ENCODE assay signal across 24 mouse cellular contexts in genomic region chr2:101673547-101673946, GRCm38 (mm10). TPM values are rescaled to one million over a fixed set of nuclear protein-coding genes. Genes with fewer than 3 reads are reported as not detected.
DNase-seq lines count a peak whose midpoint lies in the region; TF ChIP-seq lines count a peak whose summit lies in the region.
"Had no signal": no experiment of that assay in that cellular context is flagged by ENCODE, and none has a peak within 500 bp of the region (broad histone marks: within the 10 kb centered on the region; RNA-seq: fewer than 3 reads in every experiment).

No protein-coding gene starts in this region.

- intact Hi-C loops in heart, postnatal 36 days (cut with DNase I), result no loop called here

- no peak overlapping the region for H3K4me3 ChIP-seq in layer of hippocampus, adult 2 months
- H3K4me3 ChIP-seq: forebrain, embryonic 10.5 days; forebrain, embryonic 13.5 days; hindbrain, embryonic 10.5 days; hindbrain, embryonic 13.5 days; intestine, embryonic 15.5 days had no signal

- no peak for TF ChIP-seq CTCF in layer of hippocampus, adult 2 months (conservative IDR thresholded peaks at IDR 0.05)

- H3K27ac ChIP-seq in layer of hippocampus, adult 2 months, result no peak overlapping the region
- H3K27ac ChIP-seq: forebrain, embryonic 10.5 days; forebrain, embryonic 13.5 days; hindbrain, embryonic 10.5 days; hindbrain, embryonic 13.5 days; intestine, embryonic 15.5 days had no signal

- peak; percentile 65 to 72 for DNase-seq in cerebellum, postnatal 10 days
- DNase-seq in cerebellum, postnatal 4 days (ENCODE audit: low spot score in 2 of 2), result no peak
- DNase-seq in heart, adult 11 months, result peak; percentile 39
- DNase-seq in heart, postnatal 36 days, result no peak
- peak; percentile 44 for DNase-seq in layer of hippocampus, adult 9-11 months
- no peak for DNase-seq in layer of hippocampus, adult 2 months (ENCODE audit: low spot score in 2 of 2)
- peak; percentile 56 for DNase-seq in brain, adult 2 months (ENCODE audit: low read depth, low spot score)
- DNase-seq: adrenal gland, postnatal 10 days; adrenal gland, postnatal 36 days; B cell, adult 2 months; cerebellum, adult 9-11 months; gastrocnemius, postnatal 10 days; gastrocnemius, postnatal 36 days had no signal

RNA-seq across cellular contexts. Expression of gene Traf6, which starts 4.7 kb away (rescaled TPM):
- total RNA-seq in heart, postnatal 36 days (2021), result 10 to 100 TPM in 1 of 2 experiments, 1 to 10 TPM in 1; 9.0 to 10.3 TPM
- 10 to 100 TPM; 14.1 to 16.8 TPM for total RNA-seq in layer of hippocampus, adult 2 months (2021)

RNA-seq across cellular contexts. Expression of gene B230118H07Rik, which starts 24.2 kb away (rescaled TPM):
- 100 to 1,000 TPM in 1 of 2 experiments, 10 to 100 TPM in 1; 98.5 to 101 TPM for total RNA-seq in heart, postnatal 36 days (2021)
- total RNA-seq in layer of hippocampus, adult 2 months (2021), result 10 to 100 TPM; 32.0 to 32.3 TPM

RNA-seq across cellular contexts. Expression of gene Rag1, which starts 24.2 kb away (rescaled TPM):
- under 1 TPM; 0.08 to 0.14 TPM for total RNA-seq in heart, postnatal 36 days (2021)
- under 1 TPM; 0.15 to 0.25 TPM for total RNA-seq in layer of hippocampus, adult 2 months (2021)
- total RNA-seq: adrenal gland, adult 18-20 months; adrenal gland, postnatal 36 days; CH12.LX; gastrocnemius, adult 18-20 months; granulocyte monocyte progenitor cell, adult 5-6 weeks; heart, postnatal 25 days had no signal

RNA-seq across cellular contexts. Expression of gene Rag2, which starts 49.0 kb away (rescaled TPM):
- total RNA-seq in heart, postnatal 36 days (2021), result not detected
- total RNA-seq in layer of hippocampus, adult 2 months (2021), result not detected
- total RNA-seq: adrenal gland, adult 18-20 months; adrenal gland, postnatal 36 days; CH12.LX; gastrocnemius, adult 18-20 months; heart, adult 8-10 months; heart, postnatal 25 days had no signal

Comparison
In these comparisons a context has a peak if more than half of its experiments do, and no peak if none do; other contexts are left out.
1. DNase-seq: peak in cerebellum, postnatal 10 days (2 of 2), heart, adult 11 months (single experiment), layer of hippocampus, adult 9-11 months (single experiment) and brain, adult 2 months (single experiment); none in cerebellum, postnatal 4 days (0 of 2), heart, postnatal 36 days (0 of 2) and layer of hippocampus, adult 2 months (0 of 2).